Mouse (Mus musculus) stomach, embryonic 14.5 days (tissue): ENCODE measurements around the gene A930017K11Rik. TPM values are rescaled to one million over a fixed set of nuclear protein-coding genes. Genes with fewer than 3 reads are reported as not detected.

ENCODE experiments used
- ATAC-seq: fragments of 200-750 bp; cut with Nextera tagmentation; 2 replicates; pipeline ENCODE4 v1.8.0; 2017; ENCODE audit warnings: low read depth, moderate TSS enrichment; ENCODE audit not compliant: insufficient number of reproducible peaks, insufficient read depth, low FRiP score
- H3K27ac ChIP-seq: fragments of 300-500 bp; sonication (generic); 2 replicates; pipeline ENCODE4 v1.5.1; 2014; ENCODE audit warnings: mild to moderate bottlenecking, low read length, moderate library complexity, mixed read lengths
- H3K27me3 ChIP-seq: fragments of 300-500 bp; sonication (generic); 2 replicates; pipeline ENCODE4 v1.6.1; 2014; ENCODE audit warnings: low read length, control low read depth, mixed read lengths; ENCODE audit not compliant: control insufficient read depth, insufficient read depth
- H3K36me3 ChIP-seq: fragments of 300-500 bp; sonication (generic); 2 replicates; pipeline ENCODE4 v1.6.1; 2014; ENCODE audit warnings: mild to moderate bottlenecking, control low read depth, low read length, moderate library complexity, mixed read lengths; ENCODE audit not compliant: control insufficient read depth, insufficient read depth
- H3K4me1 ChIP-seq: fragments of 300-500 bp; sonication (generic); 2 replicates; pipeline ENCODE4 v1.6.1; 2014; ENCODE audit warnings: low read length, control low read depth, mixed read lengths; ENCODE audit not compliant: control insufficient read depth, insufficient read depth
- H3K4me2 ChIP-seq: fragments of 300-500 bp; sonication (generic); replicated peaks from 2 replicates; pipeline ENCODE4 v1.6.1; 2014; ENCODE audit warnings: low read depth, low read length, control low read depth
- H3K4me3 ChIP-seq: fragments of 300-500 bp; sonication (generic); 2 replicates; pipeline ENCODE4 v1.5.1; 2014; ENCODE audit warnings: low read depth, low read length, control low read depth
- H3K9ac ChIP-seq: fragments of 300-500 bp; sonication (generic); replicated peaks from 2 replicates; pipeline ENCODE4 v1.6.1; 2014; ENCODE audit warnings: low read depth, mild to moderate bottlenecking, control low read depth, low read length, moderate library complexity, mixed read lengths
- H3K9me3 ChIP-seq: fragments of 300-500 bp; sonication (generic); 2 replicates; pipeline ENCODE4 v1.6.1; 2016; ENCODE audit warnings: low read depth, low read length, control low read depth; ENCODE audit not compliant: control insufficient read depth
- WGBS: fragments of 180-500 bp; shearing (Covaris S2); extraction: QIAGEN DNeasy Blood & Tissue Kit; methylation state at CpG from one replicate; pipeline ENCODE4 v1.1.7; 2014; 5-methylcytosine and 5-hydroxymethylcytosine counted together
- polyA plus RNA-seq: library from polyadenylated mRNA; unstranded; fragments of >200 nt; fragmentation: Nextera tagmentation; extraction: Ambion mirVana; gene quantifications from 2 replicates; pipeline ENCODE4 v1.2.1, GENCODE M21; 2014

The A930017K11Rik gene
- polyA plus RNA-seq, 1 experiment from 2014 or later, result 0.41 TPM

DNA sequence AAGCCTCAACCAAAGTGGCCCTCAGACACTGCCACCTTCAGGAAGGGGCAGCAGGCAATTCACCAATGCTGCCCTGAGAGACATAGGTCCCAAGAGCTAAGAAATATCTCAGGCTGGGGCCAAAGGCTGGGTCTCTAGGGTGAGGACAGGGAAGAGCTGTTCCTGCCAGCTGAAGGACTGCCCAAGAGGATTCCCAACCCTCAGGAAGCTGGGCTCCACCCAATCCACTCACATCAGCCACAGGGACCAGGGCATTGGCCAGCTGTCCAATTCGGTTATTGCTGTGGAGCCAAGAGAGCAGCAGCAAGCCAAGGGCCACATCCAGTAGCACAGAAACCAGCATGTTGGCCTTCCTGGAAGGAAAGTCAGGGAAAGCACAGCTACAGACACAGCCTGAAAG lies 17.8 kb downstream of the A930017K11Rik start:
- no peak for ATAC-seq
- H3K4me1 ChIP-seq, result no peaks in the 10 kb centered on the region
- peaks cover 62% of the 10 kb centered on the region for H3K36me3 ChIP-seq
- H3K4me3 ChIP-seq, result no peak overlapping the region
- no peaks in the 10 kb centered on the region for H3K27me3 ChIP-seq
- 90% methylated on average over 1 of the region's 1 CpGs for WGBS
- no peak overlapping the region for H3K4me2 ChIP-seq
- H3K9me3 ChIP-seq, result no peaks in the 10 kb centered on the region
- H3K9ac ChIP-seq, result no peak overlapping the region
- H3K27ac ChIP-seq, result no peak overlapping the region

DNA sequence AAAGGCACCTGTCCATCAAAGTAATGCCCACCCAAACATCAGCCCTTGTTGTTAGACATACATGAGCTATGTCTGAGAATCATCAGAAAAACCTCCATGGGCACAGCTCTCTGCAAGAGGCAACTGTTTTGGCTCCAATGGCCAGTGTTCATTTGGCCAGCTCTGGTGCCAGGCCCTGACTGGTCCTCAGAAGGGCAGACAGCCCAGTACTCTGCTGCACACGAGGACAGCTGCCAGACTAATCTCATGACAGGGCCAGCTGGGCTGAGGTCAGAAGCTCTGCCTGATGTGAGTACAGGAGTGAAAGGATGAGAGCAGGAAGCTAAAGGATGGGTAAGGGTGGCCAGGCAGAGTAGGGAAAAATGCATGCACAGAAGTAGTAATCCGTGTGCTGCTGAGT lies 27.0 kb downstream of the A930017K11Rik start:
- no peaks in the 10 kb centered on the region for H3K27me3 ChIP-seq
- no peaks in the 10 kb centered on the region for H3K4me1 ChIP-seq
- no peaks in the 10 kb centered on the region for H3K9me3 ChIP-seq
- peaks cover 23% of the 10 kb centered on the region for H3K36me3 ChIP-seq
- no peak overlapping the region for H3K4me3 ChIP-seq
- no peak for ATAC-seq
- H3K4me2 ChIP-seq, result no peak overlapping the region
- WGBS, result 83% methylated on average over 2 of the region's 2 CpGs
- no peak overlapping the region for H3K27ac ChIP-seq
- H3K9ac ChIP-seq, result no peak overlapping the region

DNA sequence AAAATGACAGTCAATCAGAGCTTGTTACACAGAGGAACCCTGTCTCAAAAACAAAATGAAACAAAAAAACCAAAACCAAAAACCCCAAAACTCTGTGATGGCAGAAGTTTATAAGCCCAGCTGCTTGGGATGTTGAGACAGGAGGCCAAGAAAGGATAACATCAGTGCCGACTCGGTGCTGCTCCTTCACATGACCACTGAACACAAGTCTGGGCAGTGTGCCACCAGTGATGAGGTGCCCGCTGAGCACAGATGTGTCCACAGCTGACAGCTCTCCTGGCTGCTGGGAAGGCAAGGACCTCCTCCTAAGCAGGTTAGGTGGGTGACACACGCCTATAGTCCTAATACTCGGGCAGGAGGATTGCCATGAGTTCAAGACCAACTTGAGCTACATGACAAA lies 30.2 kb downstream of the A930017K11Rik start:
- ATAC-seq, result no peak
- peaks cover 7% of the 10 kb centered on the region; the same call in 1 of the 2 replicates for H3K36me3 ChIP-seq
- WGBS, result 83% methylated on average over 5 of the region's 5 CpGs
- no peak overlapping the region for H3K4me3 ChIP-seq
- no peak overlapping the region for H3K27ac ChIP-seq
- peaks cover 11% of the 10 kb centered on the region for H3K4me1 ChIP-seq
- H3K9ac ChIP-seq, result no peak overlapping the region
- no peaks in the 10 kb centered on the region for H3K27me3 ChIP-seq
- H3K9me3 ChIP-seq, result no peaks in the 10 kb centered on the region
- H3K4me2 ChIP-seq, result no peak overlapping the region

DNA sequence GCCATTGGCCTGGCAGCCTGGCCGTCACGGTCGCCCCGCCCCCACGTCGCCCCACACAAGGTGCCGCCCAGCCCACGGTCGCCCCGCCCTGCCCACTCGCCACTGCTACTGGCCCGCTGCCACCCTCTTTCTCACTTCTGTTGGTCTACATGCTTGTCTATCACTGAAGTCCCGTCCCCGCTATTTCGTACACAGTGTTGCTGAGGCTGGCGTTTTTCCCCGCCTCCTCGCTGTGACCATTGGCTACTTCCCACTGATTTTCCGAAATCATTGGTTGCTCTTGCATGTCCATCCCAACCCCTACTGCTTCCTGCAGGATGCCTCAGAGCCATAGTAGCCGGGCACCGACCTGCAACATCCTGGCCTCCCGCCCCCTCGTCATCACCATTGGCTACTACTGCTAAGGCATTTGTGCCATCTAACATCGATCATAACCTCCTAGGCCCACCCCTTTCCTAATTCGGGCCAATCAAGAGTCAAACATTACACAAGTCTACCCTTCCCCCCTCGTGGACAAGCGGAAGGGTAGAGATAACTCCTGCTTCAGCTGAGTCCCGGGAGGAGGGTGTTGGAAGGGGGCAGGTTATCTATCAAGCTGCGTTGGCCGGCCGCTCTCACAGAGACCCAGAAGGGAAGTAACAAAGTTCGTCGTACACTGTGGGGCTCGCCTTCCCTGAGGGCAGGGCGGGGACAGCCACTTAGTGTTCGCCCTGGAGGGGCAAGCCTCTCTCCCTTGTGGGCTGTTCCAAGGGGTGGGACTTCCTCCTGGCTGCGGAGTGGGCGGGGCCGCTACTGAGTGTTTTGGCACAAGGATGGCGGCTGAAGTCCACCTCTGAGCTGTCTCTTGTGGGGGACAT lies 32.4 kb downstream of the A930017K11Rik start:
- WGBS, result 0% methylated on average over 40 of the region's 40 CpGs
- H3K9me3 ChIP-seq, result no peaks in the 10 kb centered on the region
- H3K27ac ChIP-seq, result peak overlapping the region; percentile 84
- peak overlapping the region; percentile 75 for H3K9ac ChIP-seq
- peak; percentile 98 for ATAC-seq
- H3K36me3 ChIP-seq, result peaks cover 3% of the 10 kb centered on the region; the same call in 1 of the 2 replicates
- peak overlapping the region; percentile 61 for H3K4me2 ChIP-seq
- peaks cover 11% of the 10 kb centered on the region for H3K4me1 ChIP-seq
- peak overlapping the region; percentile 97 for H3K4me3 ChIP-seq
- no peaks in the 10 kb centered on the region for H3K27me3 ChIP-seq

DNA sequence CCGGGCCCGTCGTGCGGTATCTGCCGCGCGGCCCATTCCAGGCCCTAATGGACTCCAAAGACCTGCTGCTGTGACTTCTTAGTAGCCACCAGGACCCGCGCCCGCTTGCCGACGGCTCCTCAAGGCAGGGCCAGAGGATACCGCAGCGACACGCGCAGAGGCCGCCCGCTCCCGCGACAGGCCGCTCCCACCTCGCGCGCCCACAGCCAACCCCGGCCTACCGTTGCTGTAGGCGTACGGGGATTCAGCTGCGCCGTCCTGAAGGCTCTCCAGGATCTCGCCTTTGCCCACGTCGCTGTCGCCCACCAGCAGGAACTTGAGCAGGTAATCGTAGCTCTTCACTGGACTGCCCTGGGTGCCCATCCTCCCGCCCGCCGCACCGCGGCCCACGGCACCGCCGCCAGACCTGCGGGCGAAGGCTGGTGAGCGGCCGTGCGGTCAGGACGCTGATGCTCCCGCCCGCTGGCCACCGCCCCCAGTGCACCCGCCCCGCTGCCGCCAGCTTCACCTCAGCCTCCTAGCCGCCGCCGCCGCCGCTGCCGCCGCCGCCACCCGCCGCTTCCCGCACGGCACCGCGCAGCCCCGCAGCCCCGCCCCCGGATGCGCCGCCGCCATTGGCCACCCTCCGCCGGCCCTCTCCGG lies 33.1 kb downstream of the A930017K11Rik start, which contains the start of gene Rab40c:
Rab40c (minus strand) TSS at position 584 of the 642 bp plus-strand sequence.
- no peaks in the 10 kb centered on the region for H3K9me3 ChIP-seq
- 0% methylated on average over 64 of the region's 78 CpGs for WGBS
- H3K27ac ChIP-seq, result peak within 1 kb of the TSS; percentile 84
- H3K27me3 ChIP-seq, result no peaks in the 10 kb centered on the region
- peaks cover 11% of the 10 kb centered on the region for H3K4me1 ChIP-seq
- peak within 1 kb of the TSS; percentile 97 for H3K4me3 ChIP-seq
- H3K4me2 ChIP-seq, result peak within 1 kb of the TSS; percentile 89
- peak within 1 kb of the TSS; percentile 75 for H3K9ac ChIP-seq
- ATAC-seq, result no peak
- H3K36me3 ChIP-seq, result peaks cover 5% of the 10 kb centered on the region; the same call in 1 of the 2 replicates

DNA sequence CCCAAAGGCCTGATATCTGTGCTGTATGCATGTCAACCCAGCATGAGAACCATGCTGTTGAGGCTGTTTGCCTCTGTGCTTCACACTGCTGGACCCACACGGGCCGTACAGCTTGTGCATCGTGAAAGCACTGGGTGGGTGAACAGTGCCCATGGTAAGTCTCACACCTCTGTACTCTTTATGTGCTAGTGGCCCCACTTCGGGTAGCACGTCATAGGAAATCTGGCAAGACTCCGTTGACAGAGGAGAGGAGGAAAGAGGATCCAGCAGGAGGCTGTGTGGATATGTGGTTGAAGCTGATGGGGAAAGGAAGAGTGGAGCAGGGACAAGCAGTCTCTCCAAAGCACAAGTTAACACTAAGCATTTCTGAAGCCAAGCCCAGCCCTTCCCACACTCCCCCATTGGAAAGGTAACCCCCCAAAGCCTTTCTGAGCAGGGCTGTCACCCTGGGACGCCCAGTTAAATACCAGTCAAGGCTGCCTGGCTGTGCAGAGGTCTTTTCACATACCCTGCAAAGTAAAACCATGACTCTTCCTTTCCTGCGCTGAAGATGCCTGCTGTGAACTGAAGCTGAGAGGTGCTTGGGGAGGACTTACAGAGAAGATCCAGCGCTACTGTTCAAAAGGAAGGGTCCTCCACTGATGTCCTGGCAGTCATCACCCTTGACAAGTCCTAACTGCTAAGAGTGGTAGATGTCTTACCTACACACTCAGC lies 34.2 kb downstream of the A930017K11Rik start:
- H3K9ac ChIP-seq, result peak overlapping the region; percentile 75
- peaks cover 5% of the 10 kb centered on the region; the same call in 1 of the 2 replicates for H3K36me3 ChIP-seq
- peak overlapping the region; percentile 97 for H3K4me3 ChIP-seq
- no peaks in the 10 kb centered on the region for H3K27me3 ChIP-seq
- H3K27ac ChIP-seq, result no peak overlapping the region
- H3K9me3 ChIP-seq, result no peaks in the 10 kb centered on the region
- ATAC-seq, result no peak
- H3K4me1 ChIP-seq, result peaks cover 11% of the 10 kb centered on the region
- 81% methylated on average over 9 of the region's 9 CpGs for WGBS
- peak overlapping the region; percentile 89 for H3K4me2 ChIP-seq

DNA sequence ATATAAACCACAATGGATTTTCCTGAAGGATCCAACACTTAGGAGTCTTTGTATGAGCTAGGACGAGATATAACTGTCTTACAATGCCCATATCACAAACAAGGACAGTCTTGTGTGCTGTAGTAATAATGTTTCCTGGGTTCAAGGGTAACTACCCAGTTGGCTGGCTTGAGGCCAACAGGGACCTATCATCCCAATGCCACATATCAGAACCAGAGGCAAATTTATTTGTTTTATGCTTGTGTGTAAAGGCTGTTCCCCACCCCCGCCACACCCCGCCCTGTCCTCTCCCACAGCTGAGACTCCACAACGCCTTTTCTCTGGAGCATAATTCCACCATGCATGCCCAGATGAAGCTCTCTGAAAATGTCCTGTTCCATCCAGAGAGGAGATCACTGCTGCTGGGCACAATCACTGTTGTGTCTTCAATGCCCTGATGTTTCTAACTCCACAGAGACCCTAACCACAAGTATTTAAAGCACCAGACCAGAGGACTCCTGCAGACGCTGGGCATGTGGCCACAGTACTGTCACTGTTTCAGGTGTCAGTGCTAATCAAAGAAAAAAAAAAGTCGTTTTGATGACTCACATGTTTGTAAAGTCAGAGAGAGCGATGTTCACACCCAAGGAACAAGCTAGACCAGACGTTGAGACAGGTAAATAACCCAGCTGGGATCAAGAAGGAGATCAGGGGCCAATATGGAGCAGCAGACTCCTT lies 35.3 kb downstream of the A930017K11Rik start:
- H3K4me2 ChIP-seq, result 0 out of 2 replicates have a peak overlapping the region, but pooled peaks have one; percentile 10
- H3K27me3 ChIP-seq, result no peaks in the 10 kb centered on the region
- H3K9me3 ChIP-seq, result no peaks in the 10 kb centered on the region
- no peak for ATAC-seq
- H3K4me1 ChIP-seq, result peaks cover 11% of the 10 kb centered on the region
- peaks cover 5% of the 10 kb centered on the region; the same call in 1 of the 2 replicates for H3K36me3 ChIP-seq
- 71% methylated on average over 8 of the region's 8 CpGs for WGBS
- H3K9ac ChIP-seq, result no peak overlapping the region
- H3K27ac ChIP-seq, result no peak overlapping the region
- no peak overlapping the region for H3K4me3 ChIP-seq
